Mouse (Mus musculus) spleen, adult 2 months (tissue): ENCODE measurements around the gene Tle3. TPM values are rescaled to one million over a fixed set of nuclear protein-coding genes. Genes with fewer than 3 reads are reported as not detected.

Source experiments
- DNase-seq, 2 experiments: peaks; one replicate each; pipeline versions ENCODE4 v3.0.0 to v3.0.0-alpha.2; 2012 to 2021; ENCODE audit warnings: low spot score in 2 of 2, low read depth in 1 of 2
- H3K27ac ChIP-seq: fragments of 200-500 bp; 2 replicates; pipeline ENCODE4 v1.5.1; 2012; ENCODE audit warnings: low read length, inconsistent platforms; ENCODE audit not compliant: insufficient read depth
- H3K27me3 ChIP-seq: fragments of 200-500 bp; 2 replicates; pipeline ENCODE4 v1.6.1; 2012; ENCODE audit warnings: mild to moderate bottlenecking, moderate library complexity, low read length, inconsistent platforms; ENCODE audit not compliant: control insufficient read depth, insufficient read depth
- H3K36me3 ChIP-seq: fragments of 200-500 bp; 2 replicates; pipeline ENCODE4 v1.6.1; 2012; ENCODE audit warnings: mild to moderate bottlenecking, low read length, inconsistent platforms; ENCODE audit not compliant: control insufficient read depth, insufficient read depth
- H3K4me1 ChIP-seq: fragments of 200-500 bp; 2 replicates; pipeline ENCODE4 v1.6.1; 2011; ENCODE audit warnings: inconsistent platforms; ENCODE audit not compliant: control insufficient read depth, insufficient read depth, insufficient read length
- H3K4me3 ChIP-seq: fragments of 200-500 bp; 2 replicates; pipeline ENCODE4 v1.5.1; 2011; ENCODE audit warnings: mild to moderate bottlenecking, inconsistent platforms; ENCODE audit not compliant: insufficient read depth, insufficient read length; ENCODE audit errors: extremely low read depth
- CTCF ChIP-seq: fragments of 200-500 bp; IDR thresholded peaks from 2 replicates; pipeline ENCODE4 v1.5.1; 2011; ENCODE audit warnings: mild to moderate bottlenecking, inconsistent platforms; ENCODE audit not compliant: insufficient read depth, insufficient read length, insufficient replicate concordance; ENCODE audit errors: extremely low read depth
- POLR2A ChIP-seq: fragments of 200-500 bp; IDR thresholded peaks from 2 replicates; pipeline ENCODE4 v1.6.1; 2011; ENCODE audit warnings: low read depth, low read length, inconsistent platforms
- WGBS: fragments of 180-500 bp; shearing (Covaris S2); methylation state at CpG from one replicate; pipeline ENCODE4 v1.1.7; 2018; 5-methylcytosine and 5-hydroxymethylcytosine counted together
- polyA plus RNA-seq: library from polyadenylated mRNA; depleted of rRNA; stranded (reverse); fragments of >200 nt; gene quantifications from 2 replicates; pipeline ENCODE4 v1.2.3, GENCODE M21; 2012

Tle3 gene
- polyA plus RNA-seq, 1 experiment = 85.4 TPM

DNA sequence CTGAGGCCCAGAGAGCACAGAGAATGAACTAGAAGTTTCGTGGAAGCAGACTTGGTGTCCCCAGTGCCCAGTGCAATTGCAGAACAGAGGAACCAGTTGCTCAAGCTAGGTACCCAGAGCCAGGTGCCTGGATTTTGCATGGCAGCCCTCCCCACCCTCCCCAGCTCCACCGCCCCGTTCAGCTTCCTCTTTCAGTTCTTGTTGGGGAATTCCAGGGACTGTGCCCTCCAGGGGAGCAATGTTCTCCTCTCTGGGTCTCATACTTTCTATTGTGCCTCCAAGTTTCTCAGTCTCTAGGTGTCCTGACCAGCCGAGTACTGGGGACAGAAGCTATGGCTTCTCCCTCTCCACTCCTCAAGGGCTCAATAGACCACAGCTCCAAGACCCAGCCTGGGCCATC, 59.7 kb downstream of the Tle3 start:
- peak; percentile 59 to 63 for DNase-seq
- 18% methylated on average over 4 of the region's 4 CpGs for WGBS
- no peaks in the 10 kb centered on the region for H3K27me3 ChIP-seq

GRCm38 (mm10) chr9:61433206-61433605, 61.0 kb downstream of the Tle3 start:
- Histone ChIP-seq H3K36me3 (no peaks in the 10 kb centered on the region), H3K4me1 (peaks cover 32% of the 10 kb centered on the region), H3K27me3 (no peaks in the 10 kb centered on the region), H3K27ac (0 out of 2 replicates have a peak overlapping the region, but pooled peaks have one; percentile 25), H3K4me3 (no peak overlapping the region)
- WGBS = 60% methylated on average over 2 of the region's 2 CpGs
- TF ChIP-seq POLR2A = no peak
- no peak for TF ChIP-seq CTCF
- no peak for DNase-seq

More for the DNA sequence above, 59.7 kb downstream of the Tle3 start:
- H3K27ac ChIP-seq = peak overlapping the region; percentile 48
- no peak overlapping the region for H3K4me3 ChIP-seq
- TF ChIP-seq CTCF = no peak
- TF ChIP-seq POLR2A = no peak
- peaks cover 35% of the 10 kb centered on the region for H3K4me1 ChIP-seq
- no peaks in the 10 kb centered on the region for H3K36me3 ChIP-seq

DNA sequence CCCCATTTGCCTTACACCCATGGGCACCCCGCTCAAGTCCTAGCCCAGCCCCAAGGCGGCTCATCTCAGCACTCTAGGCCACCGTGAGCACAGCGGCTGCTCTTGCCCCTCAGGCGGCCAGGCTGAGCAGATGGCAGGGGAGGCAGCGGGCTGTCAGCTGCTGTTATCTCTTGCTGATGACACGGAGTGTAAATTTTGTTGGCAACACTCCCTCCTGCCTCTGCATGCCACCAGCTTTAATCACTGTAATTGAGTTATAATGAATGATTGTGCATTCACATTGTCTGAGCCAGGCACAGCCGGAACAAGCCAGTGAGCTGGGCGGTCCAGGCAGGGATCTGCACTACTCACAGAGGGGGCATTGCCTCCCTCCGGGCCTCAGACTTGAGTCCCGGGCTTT, 61.9 kb downstream of the Tle3 start:
- DNase-seq = no peak
- WGBS = 73% methylated on average over 11 of the region's 11 CpGs
- Histone ChIP-seq H3K27ac (no peak overlapping the region), H3K4me1 (peaks cover 32% of the 10 kb centered on the region), H3K4me3 (no peak overlapping the region), H3K27me3 (no peaks in the 10 kb centered on the region), H3K36me3 (no peaks in the 10 kb centered on the region)
- TF ChIP-seq CTCF (no peak), POLR2A (no peak)

- TF ChIP-seq POLR2A (no peak), CTCF (no peak)
- 63% methylated on average over 8 of the region's 8 CpGs for WGBS
- H3K27ac ChIP-seq = no peak overlapping the region
These were observed 63.2 kb downstream of the Tle3 start for GRCm38 (mm10) chr9:61435191-61435989.

GRCm38 (mm10) chr9:61436104-61436503, 63.9 kb downstream of the Tle3 start:
- no peaks in the 10 kb centered on the region for H3K27me3 ChIP-seq
- 91% methylated on average over 2 of the region's 2 CpGs for WGBS
- H3K4me3 ChIP-seq = no peak overlapping the region
- H3K27ac ChIP-seq = no peak overlapping the region
- no peaks in the 10 kb centered on the region for H3K36me3 ChIP-seq
- peaks cover 28% of the 10 kb centered on the region for H3K4me1 ChIP-seq
- no peak for DNase-seq
- TF ChIP-seq POLR2A (no peak), CTCF (no peak)

More at GRCm38 (mm10) chr9:61435191-61435989, 63.2 kb downstream of the Tle3 start:
- DNase-seq = peak in 1 of 2 experiments; percentile 53
- H3K36me3 ChIP-seq = no peaks in the 10 kb centered on the region
- no peak overlapping the region for H3K4me3 ChIP-seq
- peaks cover 32% of the 10 kb centered on the region for H3K4me1 ChIP-seq
- H3K27me3 ChIP-seq = no peaks in the 10 kb centered on the region

DNA sequence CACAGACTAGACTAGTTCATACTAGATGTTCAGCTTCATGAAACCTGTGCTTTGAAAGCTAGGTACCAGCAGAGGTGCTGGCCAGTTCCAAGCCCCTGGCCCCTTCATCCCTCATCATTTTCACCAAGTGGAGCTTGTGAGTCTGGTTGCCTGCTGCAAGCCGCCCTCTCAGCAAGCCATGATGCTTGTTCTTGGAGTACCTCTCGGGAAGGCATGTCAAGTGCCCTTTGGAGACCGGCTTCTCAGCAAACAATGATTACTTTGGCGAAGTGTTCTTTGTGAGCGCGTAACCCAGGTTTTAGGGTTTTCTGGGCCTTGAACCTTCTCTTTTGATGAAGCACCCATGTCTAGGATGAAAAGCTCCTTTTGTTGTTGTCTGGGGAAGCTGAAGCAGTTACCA, 64.6 kb downstream of the Tle3 start:
- TF ChIP-seq POLR2A (no peak), CTCF (no peak)
- Histone ChIP-seq H3K4me1 (peaks cover 22% of the 10 kb centered on the region), H3K4me3 (no peak overlapping the region), H3K36me3 (no peaks in the 10 kb centered on the region), H3K27me3 (no peaks in the 10 kb centered on the region), H3K27ac (no peak overlapping the region)
- 90% methylated on average over 6 of the region's 6 CpGs for WGBS
- no peak for DNase-seq

DNA sequence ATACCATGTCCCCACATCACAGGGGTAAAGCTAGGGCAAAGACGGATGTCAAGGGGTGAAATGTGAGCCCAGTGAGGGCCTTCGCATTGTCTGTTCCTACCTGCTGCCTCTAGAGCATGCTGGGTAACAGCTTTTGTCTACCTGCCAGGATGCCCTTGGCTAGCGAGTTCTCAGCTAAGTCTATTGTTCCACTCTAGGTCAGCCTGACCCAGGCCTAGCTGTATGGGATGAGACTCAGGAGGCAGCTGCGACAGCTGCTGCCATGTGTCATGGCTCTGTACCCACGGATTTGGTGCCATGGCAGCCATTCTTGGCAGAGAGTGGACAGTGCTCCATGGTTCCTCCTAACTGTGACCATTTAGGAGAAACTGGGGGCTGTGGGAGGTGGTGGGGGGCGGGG, 66.9 kb downstream of the Tle3 start:
- 90% methylated on average over 6 of the region's 6 CpGs for WGBS

More for the DNA sequence above, 66.9 kb downstream of the Tle3 start:
- no peak for TF ChIP-seq CTCF
- TF ChIP-seq POLR2A = no peak
- H3K36me3 ChIP-seq = no peaks in the 10 kb centered on the region
- H3K27me3 ChIP-seq = no peaks in the 10 kb centered on the region
- no peak for DNase-seq
- no peak overlapping the region for H3K4me3 ChIP-seq
- no peak overlapping the region for H3K27ac ChIP-seq
- H3K4me1 ChIP-seq = peaks cover 7% of the 10 kb centered on the region; the same call in 1 of the 2 replicates
